Mouse (Mus musculus): ENCODE results near the gene Tmem144.
A peak's percentile ranks its signal among the peaks of the same experiment; 100 is the strongest.

The Tmem144 gene

DNA sequence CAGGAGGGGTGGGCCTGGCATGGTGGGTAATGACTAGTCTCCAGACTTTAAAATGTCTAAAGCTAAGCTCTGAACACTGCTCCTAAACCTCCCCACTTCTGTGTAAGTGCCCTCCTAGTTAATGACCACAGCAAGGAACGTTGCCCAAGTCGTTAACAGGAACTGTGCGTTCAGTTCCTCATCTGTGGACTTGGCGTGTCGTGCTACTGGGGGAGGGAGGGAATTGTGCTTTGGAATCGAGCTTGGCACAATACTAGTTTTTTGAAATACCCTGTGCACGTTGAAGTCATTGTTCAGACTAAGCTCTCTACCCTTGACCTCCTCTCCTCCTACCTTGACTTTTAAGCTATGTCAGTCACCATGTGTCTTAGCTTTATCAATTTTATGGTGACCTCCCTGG, 12.3 kb upstream of the Tmem144 start:
- DNase-seq (ENCODE audit: low read depth) = no peak

DNA sequence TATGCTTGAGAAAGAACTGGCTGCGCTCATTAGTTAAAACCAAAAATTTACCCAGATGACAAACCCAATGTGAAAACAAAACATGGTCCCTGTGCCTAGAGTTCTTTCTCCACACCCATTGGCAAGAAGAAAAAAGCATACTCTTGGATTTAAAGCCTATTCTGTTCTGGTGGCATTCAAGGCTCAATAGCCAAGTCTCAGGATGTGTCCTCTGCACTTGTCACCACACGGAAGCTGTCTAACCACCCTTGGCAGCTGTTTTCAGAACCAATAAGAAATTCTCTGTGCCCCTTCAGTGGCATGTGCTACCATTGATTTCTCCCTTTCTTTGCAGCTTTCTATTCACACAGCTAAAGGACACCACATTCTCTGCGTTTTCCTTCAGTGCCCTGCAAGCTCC, 5.6 kb upstream of the Tmem144 start:
- no peak for DNase-seq (ENCODE audit: low read depth)

DNA sequence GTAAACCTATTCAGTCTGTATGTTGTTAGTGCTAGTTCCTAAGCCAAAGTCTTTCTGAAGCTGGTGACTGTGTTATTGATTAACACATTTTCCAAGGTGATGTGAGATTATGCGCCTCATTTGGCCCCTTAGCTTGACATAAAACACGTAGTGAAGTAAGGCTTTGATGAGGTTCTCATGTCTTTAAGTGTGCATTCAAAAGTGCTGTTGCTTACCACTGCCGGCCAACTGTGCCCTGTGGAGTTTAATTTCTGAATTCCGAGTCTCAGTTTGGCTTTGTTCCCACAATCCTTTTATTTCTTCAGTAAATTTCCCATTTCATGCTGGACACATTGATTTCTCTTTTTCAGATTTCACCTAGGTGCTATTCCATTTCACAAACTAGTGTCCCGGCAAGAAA, 5.2 kb upstream of the Tmem144 start:
- DNase-seq (ENCODE audit: low read depth) = no peak

DNA sequence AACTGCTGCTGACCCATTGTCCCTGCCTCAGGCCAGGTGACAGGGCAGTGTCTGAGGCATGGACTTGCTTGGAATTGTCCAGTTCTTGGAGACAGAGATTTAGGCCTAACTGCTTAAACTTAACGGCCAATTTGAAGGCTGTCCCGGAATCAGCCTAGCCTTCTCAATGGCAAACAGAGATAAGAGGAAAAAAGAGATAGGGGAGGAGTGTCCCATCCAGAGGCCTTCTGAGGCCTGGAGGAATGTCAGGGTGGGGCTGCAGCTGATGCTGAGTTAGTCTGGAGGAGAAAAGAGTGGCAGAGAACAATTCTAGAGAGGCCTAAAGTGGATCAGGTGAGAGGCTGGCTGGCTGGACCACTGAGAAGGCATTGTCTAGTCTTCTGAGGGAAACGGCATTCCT, 465 bp downstream of the Tmem144 start:
- no peak for DNase-seq (ENCODE audit: low read depth)

GRCm38 (mm10) chr3:79850656-79851055, 1.9 kb downstream of the Tmem144 start:
- DNase-seq (ENCODE audit: low read depth) = no peak

- no peak for DNase-seq (ENCODE audit: low read depth)
Measured at GRCm38 (mm10) chr3:79849621-79850020, 3.0 kb downstream of the Tmem144 start.

DNA sequence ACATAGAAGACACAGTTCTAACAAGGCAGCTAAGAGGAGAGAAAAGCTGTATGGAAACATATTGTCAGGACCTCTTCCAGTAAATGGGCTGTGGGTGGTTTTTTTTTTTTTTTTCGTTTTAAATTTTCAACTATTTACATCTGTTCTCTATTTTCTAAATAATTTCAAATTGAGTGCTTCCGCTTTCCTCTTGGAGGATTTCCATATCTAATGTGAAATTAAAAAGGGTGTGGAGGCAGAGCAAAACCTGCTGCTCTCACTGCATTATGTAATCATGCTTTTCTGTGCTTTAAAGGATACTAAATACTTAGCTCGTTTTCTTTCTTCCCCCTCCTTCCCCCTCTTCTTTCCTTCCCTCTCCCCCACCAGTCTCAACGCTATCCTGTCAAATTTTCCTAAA, 3.7 kb downstream of the Tmem144 start:
- DNase-seq (ENCODE audit: low read depth) = no peak

DNA sequence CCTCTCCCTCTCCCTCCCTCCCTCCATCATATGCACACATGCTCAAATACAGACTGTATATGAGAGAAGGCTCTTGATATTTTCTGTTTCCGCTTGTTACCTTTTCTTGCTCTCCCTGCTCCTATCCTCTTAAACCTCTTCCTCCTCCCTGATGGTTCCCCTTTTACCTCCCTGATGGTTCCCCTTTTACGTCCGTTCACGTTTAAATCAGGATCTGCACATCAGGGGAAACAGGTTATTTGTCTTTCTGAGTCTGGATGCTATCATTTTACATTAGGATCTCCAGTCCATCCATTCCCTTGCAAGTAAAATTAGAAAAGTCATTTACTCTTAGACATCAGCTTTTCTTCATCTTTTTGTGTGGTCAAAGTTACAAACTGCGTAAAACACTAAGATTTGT, 5.9 kb downstream of the Tmem144 start:
- no peak for DNase-seq (ENCODE audit: low read depth)

GRCm38 (mm10) chr3:79843999-79844398, 8.6 kb downstream of the Tmem144 start:
- no peak for DNase-seq (ENCODE audit: low read depth)

GRCm38 (mm10) chr3:79842616-79843016, 10.0 kb downstream of the Tmem144 start:
- peak; percentile 59 for DNase-seq (ENCODE audit: low read depth)

DNA sequence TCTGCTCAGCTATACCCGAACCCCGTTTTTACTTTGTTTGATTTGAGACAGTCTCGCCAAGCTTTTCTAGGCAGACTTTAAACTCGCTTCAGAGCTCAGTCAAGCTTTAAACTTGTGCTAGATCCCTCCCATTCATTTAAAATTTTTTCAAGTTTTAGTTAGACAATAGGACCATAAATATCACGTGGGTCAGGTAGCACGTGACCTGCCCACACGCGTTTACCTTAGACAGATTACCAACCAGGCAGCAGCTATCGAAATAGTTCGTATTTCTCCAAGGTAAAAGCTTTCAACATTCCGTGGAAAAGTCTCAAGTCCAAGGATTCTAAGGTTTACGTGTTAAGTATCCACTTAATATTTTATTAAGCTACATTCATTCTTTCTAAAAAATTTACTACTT, 10.4 kb downstream of the Tmem144 start:
- DNase-seq (ENCODE audit: low read depth) = no peak

DNA sequence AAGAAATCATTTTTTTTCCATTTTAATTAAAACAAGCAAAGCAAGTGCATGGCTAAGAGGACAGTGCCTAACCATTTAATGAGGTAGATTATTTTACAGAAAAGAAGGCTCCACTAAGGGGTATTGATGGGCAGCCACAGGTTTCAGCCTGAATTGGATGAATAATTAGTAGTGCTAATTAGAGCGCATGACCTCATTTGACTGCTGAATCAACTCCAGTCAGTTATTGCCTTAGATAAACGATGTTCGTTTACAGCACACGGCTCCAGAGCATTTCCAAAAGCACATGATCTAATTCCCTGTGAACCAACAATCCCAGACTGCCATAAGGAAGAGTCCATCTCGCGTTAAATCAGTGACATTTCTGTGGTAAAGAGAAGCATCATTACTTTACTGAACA, 11.1 kb downstream of the Tmem144 start:
- no peak for DNase-seq (ENCODE audit: low read depth)

DNA sequence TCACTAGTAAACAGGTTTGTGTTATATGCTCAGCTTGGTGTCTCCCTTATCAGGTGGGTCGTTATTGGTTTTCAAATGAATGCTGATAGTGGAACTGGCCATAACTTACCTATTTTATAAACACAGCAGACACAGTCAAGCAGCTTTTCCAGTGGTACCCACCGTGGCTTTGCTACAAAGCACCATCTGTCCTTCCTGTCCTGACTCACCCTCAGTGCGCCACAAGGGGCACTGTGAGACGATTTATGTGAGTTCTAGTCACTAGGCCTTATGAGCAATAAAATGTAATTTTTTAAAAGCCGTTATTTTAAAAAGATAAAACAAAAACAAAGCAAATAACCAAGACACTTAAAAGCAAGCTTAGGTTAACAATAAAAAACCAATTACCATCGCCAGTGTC, 13.8 kb downstream of the Tmem144 start:
- DNase-seq (ENCODE audit: low read depth) = no peak

GRCm38 (mm10) chr3:79829289-79829688, 23.3 kb downstream of the Tmem144 start:
- DNase-seq (ENCODE audit: low read depth) = no peak

- peak; percentile 62 for DNase-seq (ENCODE audit: low read depth)
Measured at GRCm38 (mm10) chr3:79825067-79825780, 27.3 kb downstream of the Tmem144 start.

DNA sequence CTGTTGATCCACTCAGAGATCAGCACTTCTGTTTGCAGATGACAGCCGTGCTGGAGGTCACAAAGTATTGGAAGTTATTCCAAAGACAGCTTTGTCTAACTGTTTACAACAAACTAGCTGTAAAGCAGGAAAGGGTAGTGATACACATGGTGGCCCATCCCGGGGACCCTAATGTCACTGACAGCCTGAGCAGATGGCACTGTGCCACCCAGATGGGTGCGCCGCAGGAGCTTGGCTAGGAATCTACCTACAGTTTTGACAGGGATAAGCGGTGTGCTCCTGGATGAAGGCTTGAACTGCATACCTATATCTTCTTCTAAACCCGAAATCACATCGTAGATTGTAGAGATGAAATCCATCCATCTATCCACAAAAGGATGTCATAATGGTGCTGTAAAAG, 29.4 kb downstream of the Tmem144 start:
- no peak for DNase-seq (ENCODE audit: low read depth)

DNA sequence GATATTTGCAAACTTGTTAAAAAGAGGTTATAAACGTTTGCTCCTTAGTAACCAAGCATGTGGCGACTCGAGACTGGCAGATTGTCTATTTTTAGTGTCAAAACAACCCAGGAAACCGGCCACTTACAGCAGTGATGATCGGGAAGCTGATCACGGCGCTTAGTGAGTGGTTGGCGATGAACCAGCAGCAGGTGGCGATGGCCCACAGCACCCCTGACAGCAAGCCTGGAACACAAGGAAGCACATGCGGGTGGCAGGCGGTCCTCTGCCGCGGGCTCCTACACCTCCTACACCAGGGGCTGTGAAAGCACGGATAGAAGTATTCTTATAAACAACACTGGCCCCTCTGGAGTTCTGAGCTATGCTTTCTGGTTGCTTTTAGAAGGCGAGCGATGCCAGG, 31.4 kb downstream of the Tmem144 start:
- DNase-seq (ENCODE audit: low read depth) = no peak

DNA sequence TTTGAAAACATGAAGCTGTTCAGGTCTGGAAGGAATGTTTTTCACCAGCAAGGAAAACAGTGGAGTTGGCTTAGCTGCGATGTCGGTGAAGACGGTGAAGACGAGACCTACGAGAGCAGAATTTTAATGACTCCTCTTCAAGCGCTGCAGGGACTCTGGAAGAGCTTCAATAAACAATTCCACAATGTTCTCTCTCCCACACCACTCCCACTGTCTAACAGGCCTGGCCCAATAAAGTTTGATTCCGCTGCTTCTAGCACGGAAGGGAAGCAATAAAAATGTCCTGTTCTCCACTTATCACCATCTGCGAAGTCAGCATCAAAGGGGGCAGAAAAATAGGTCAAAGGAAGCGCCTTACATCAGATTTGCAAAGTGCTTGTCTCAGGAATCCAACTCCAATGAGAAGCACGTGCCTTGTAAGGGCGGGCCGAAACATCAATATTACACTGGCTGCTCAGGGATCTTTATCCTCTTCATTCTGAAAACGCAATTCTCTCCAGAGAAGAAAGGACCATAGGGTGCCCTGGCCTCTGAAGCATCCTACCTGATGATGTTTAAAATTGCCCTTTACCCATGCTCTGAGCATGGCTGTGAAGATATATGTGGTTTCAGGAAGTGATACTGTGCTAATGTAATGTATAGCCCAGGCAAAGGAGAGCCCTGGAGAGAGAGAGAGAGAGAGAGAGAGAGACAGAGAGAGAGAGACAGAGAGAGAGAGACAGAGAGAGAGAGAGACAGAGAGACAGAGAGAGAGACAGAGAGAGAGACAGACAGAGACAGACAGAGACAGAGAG, 34.2 kb downstream of the Tmem144 start:
- no peak for DNase-seq (ENCODE audit: low read depth)

DNA sequence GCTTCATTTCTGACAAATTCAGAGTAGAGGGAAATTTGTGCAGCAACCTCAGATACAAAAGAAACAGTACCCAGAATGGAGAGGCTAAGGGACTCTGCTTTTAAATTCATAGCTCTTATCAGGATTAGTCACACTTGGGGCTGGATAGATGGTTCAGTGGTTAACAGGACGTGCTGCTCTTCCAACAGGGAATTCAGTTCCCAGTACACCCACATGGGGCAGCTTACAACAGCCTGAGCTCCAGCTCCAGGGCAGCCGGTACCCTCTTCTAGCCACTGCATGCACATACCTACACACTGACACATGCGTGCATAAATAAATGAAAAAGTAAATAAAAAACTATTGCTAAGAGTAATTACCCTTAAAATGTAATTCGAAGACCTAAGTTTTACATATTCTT, 36.3 kb downstream of the Tmem144 start:
- no peak for DNase-seq (ENCODE audit: low read depth)

GRCm38 (mm10) chr3:79813814-79814490, 38.6 kb downstream of the Tmem144 start:
- DNase-seq (ENCODE audit: low read depth) = peak; percentile 19

DNA sequence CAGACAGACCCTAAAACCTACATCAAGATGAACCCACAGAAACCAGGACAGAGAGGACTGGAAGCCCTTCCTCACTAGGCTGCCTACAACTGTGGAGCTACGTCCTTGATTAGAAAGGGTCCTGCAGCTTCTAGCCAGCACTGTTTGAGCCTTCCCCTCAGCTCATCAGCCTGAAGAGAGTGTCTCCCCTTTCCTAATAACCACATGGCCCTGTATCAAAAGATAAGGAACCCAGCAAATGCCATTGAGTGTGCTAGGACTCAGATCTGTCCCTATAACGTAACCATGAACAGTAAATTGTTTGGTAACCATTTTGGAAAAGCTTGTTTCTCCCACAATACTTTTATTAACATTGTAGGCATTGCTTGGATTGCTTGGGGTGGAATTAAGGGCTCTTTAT, 40.5 kb downstream of the Tmem144 start:
- no peak for DNase-seq (ENCODE audit: low read depth)

- DNase-seq (ENCODE audit: low read depth) = no peak
Measured at GRCm38 (mm10) chr3:79811632-79812031, 40.9 kb downstream of the Tmem144 start.

- no peak for DNase-seq (ENCODE audit: low read depth)
Measured at GRCm38 (mm10) chr3:79810563-79810962, 42.0 kb downstream of the Tmem144 start.

Measured in fibroblast of lung, adult 2 months (primary cell).